Comparison of ENCODE assay signal across 8 mouse cellular contexts in the genomic region with DNA sequence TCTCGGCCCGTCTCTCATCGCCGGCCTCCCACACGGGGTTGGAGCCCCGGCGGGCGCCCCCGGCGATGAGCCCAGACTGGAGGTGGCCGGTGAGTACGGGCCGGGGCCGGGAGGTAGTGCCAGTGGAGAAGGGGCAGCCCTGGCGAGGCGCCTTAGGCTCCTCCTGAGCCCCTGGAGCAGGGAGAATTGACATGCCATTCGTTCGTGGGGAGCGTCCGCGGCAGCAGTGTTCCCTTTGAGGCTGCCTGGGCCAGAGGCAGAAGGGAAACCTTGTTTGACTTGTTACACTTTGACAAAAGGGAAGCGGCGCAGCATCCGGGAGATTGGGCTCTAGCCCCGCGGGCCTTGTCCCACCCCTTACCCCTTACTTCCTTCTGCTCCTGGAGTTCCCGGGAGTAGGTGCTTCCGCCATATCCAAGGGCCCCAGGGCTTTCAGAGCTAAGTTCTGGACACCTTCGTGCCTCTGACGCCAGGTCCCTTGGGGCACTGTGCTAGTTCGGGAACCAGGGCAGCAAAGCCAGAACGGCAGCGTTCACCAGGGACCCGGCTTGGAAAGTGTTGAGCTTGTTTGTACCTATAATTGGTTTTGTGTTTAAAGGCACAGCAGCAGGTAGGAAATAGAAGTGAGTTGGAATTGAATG. TPM values are rescaled to one million over a fixed set of nuclear protein-coding genes. Genes with fewer than 3 reads are reported as not detected.
A peak's percentile ranks its signal among the peaks of the same experiment; 100 is the strongest.
DNase-seq lines count a peak whose midpoint lies in the region; ATAC-seq lines count a peak whose summit lies in the region.

No protein-coding gene starts in this region.

- no peaks in the 10 kb centered on the region for H3K27me3 ChIP-seq in hindbrain, embryonic 14.5 days (ENCODE audit: control insufficient read depth, insufficient read depth, low read length)
- H3K27me3 ChIP-seq in limb, embryonic 11.5 days (ENCODE audit: control insufficient read depth, insufficient read depth, low read length), result no peaks in the 10 kb centered on the region
- no peaks in the 10 kb centered on the region for H3K27me3 ChIP-seq in midbrain, embryonic 10.5 days (ENCODE audit: low read depth, poor library complexity, severe bottlenecking)

- H3K4me3 ChIP-seq in hindbrain, embryonic 14.5 days (replicated peaks; ENCODE audit: low read length), result peak overlapping the region; percentile 96
- H3K4me3 ChIP-seq in limb, embryonic 11.5 days (ENCODE audit: low read depth, low read length), result peak overlapping the region; percentile 93
- peak overlapping the region; percentile 99 for H3K4me3 ChIP-seq in midbrain, embryonic 10.5 days

- H3K9ac ChIP-seq in hindbrain, embryonic 14.5 days, result peak overlapping the region; percentile 95
- peak overlapping the region; percentile 83 for H3K9ac ChIP-seq in limb, embryonic 11.5 days (ENCODE audit: low read length)

- peaks cover 21% of the 10 kb centered on the region for H3K4me1 ChIP-seq in hindbrain, embryonic 14.5 days (replicated peaks; ENCODE audit: control insufficient read depth, insufficient read depth, low read length)
- H3K4me1 ChIP-seq in limb, embryonic 11.5 days (ENCODE audit: control insufficient read depth, insufficient read depth, low read length), result peaks cover 11% of the 10 kb centered on the region; the same call in 1 of the 2 replicates
- H3K4me1 ChIP-seq in midbrain, embryonic 10.5 days, result peaks cover 36% of the 10 kb centered on the region

- no peaks in the 10 kb centered on the region for H3K9me3 ChIP-seq in hindbrain, embryonic 14.5 days (ENCODE audit: control insufficient read depth, low read length)
- no peaks in the 10 kb centered on the region for H3K9me3 ChIP-seq in limb, embryonic 11.5 days (ENCODE audit: control insufficient read depth, low read length)
- no peaks in the 10 kb centered on the region for H3K9me3 ChIP-seq in midbrain, embryonic 10.5 days (replicated peaks)

- peak; percentile 26 to 49 for DNase-seq in frontal cortex, postnatal 14 days (ENCODE audit: low spot score in 2 of 2)
- DNase-seq in c-Kit-negative CD71-positive TER-119-positive erythroid progenitor cells, embryonic 14.5 days (ENCODE audit: low read depth, low spot score), result peak; percentile 36
- peak; percentile 21 for DNase-seq in forelimb bud, embryonic 11.5 days (ENCODE audit: low read depth, low spot score)
- no peak for DNase-seq in hindbrain, embryonic 14.5 days (ENCODE audit: low spot score)
- DNase-seq in limb, embryonic 11.5 days (ENCODE audit: low spot score), result peak; percentile 50
- peak; percentile 41 for DNase-seq in midbrain, embryonic 10.5 days (ENCODE audit: low spot score)
- peak; percentile 48 to 52 for DNase-seq in spleen, adult 18-20 months

- H3K27ac ChIP-seq in hindbrain, embryonic 14.5 days, result peak overlapping the region; percentile 99
- H3K27ac ChIP-seq in limb, embryonic 11.5 days (replicated peaks; ENCODE audit: low read depth, low read length), result peak overlapping the region; percentile 86
- H3K27ac ChIP-seq in midbrain, embryonic 10.5 days (replicated peaks), result peak overlapping the region; percentile 98

- no peak for ATAC-seq in frontal cortex, adult (ENCODE audit: low TSS enrichment)
- no peak for ATAC-seq in hindbrain, embryonic 14.5 days (ENCODE audit: low FRiP score)
- ATAC-seq in limb, embryonic 11.5 days (ENCODE audit: insufficient number of reproducible peaks, low FRiP score, low TSS enrichment, low read depth), result no peak

- peak overlapping the region; percentile 92 for H3K4me2 ChIP-seq in hindbrain, embryonic 14.5 days (replicated peaks)
- peak overlapping the region; percentile 82 for H3K4me2 ChIP-seq in limb, embryonic 11.5 days (ENCODE audit: low read depth, severe bottlenecking)

- H3K36me3 ChIP-seq in hindbrain, embryonic 14.5 days (replicated peaks; ENCODE audit: control insufficient read depth, insufficient read depth), result peaks cover 26% of the 10 kb centered on the region
- peaks cover under 1% of the 10 kb centered on the region; the same call in 1 of the 2 replicates for H3K36me3 ChIP-seq in limb, embryonic 11.5 days (ENCODE audit: control insufficient read depth, insufficient read depth, low read length)
- peaks cover 36% of the 10 kb centered on the region for H3K36me3 ChIP-seq in midbrain, embryonic 10.5 days

- WGBS in hindbrain, embryonic 14.5 days, result under 1% methylated on average over 28 of the region's 34 CpGs
- under 1% methylated on average over 32 of the region's 34 CpGs for WGBS in limb, embryonic 11.5 days
- under 1% methylated on average over 34 of the region's 34 CpGs for WGBS in midbrain, embryonic 10.5 days

RNA-seq across cellular contexts. Expression of a gene that starts 0.7 kb away (rescaled TPM):
- polyA plus RNA-seq in hindbrain, embryonic 14.5 days (2014; fragmentation: Nextera tagmentation; extraction: Ambion mirVana), result 17.5 and 18.1 TPM in 2 replicates
- polyA plus RNA-seq in limb, embryonic 11.5 days (2014; fragmentation: Nextera tagmentation; extraction: Ambion mirVana), result 26.4 and 29.2 TPM in 2 replicates
- 22.4 and 26.2 TPM in 2 replicates for polyA plus RNA-seq in midbrain, embryonic 10.5 days (2016; fragmentation: Nextera tagmentation; extraction: Ambion mirVana)

RNA-seq across cellular contexts. Expression of a gene that starts 19.2 kb away (rescaled TPM):
- 8.4 and 9.0 TPM in 2 replicates for polyA plus RNA-seq in hindbrain, embryonic 14.5 days (2014; fragmentation: Nextera tagmentation; extraction: Ambion mirVana)
- polyA plus RNA-seq in limb, embryonic 11.5 days (2014; fragmentation: Nextera tagmentation; extraction: Ambion mirVana), result 15.1 and 16.2 TPM in 2 replicates
- polyA plus RNA-seq in midbrain, embryonic 10.5 days (2016; fragmentation: Nextera tagmentation; extraction: Ambion mirVana), result 16.1 and 18.8 TPM in 2 replicates

RNA-seq across cellular contexts. Expression of a gene that starts 25.5 kb away (rescaled TPM):
- polyA plus RNA-seq in hindbrain, embryonic 14.5 days (2014; fragmentation: Nextera tagmentation; extraction: Ambion mirVana), result 2.4 and 5.0 TPM in 2 replicates
- polyA plus RNA-seq in limb, embryonic 11.5 days (2014; fragmentation: Nextera tagmentation; extraction: Ambion mirVana), result 0.11 TPM in 1 of 2 replicates, not detected in the other
- 0.27 and 0.38 TPM in 2 replicates for polyA plus RNA-seq in midbrain, embryonic 10.5 days (2016; fragmentation: Nextera tagmentation; extraction: Ambion mirVana)

RNA-seq across cellular contexts. Expression of a gene that starts 36.2 kb away (rescaled TPM):
- polyA plus RNA-seq in hindbrain, embryonic 14.5 days (2014; fragmentation: Nextera tagmentation; extraction: Ambion mirVana), result 111 and 123 TPM in 2 replicates
- polyA plus RNA-seq in limb, embryonic 11.5 days (2014; fragmentation: Nextera tagmentation; extraction: Ambion mirVana), result 62.2 and 62.6 TPM in 2 replicates
- polyA plus RNA-seq in midbrain, embryonic 10.5 days (2016; fragmentation: Nextera tagmentation; extraction: Ambion mirVana), result 47.2 and 54.3 TPM in 2 replicates
